Mouse (Mus musculus): ENCODE results near the gene Mtln.

Mtln gene

GRCm38 (mm10) chr2:127791919-127792603 is at the start of gene Mtln:
TSS of gene Mtln (minus strand) at chr2:127792488.
- DNase-seq = peak; percentile 88 to 92

GRCm38 (mm10) chr2:127841402-127841801 is 49.1 kb upstream of the Mtln start:
- DNase-seq = no peak

GRCm38 (mm10) chr2:127839425-127839824 is 47.1 kb upstream of the Mtln start:
- no peak for DNase-seq

- no peak for DNase-seq
Observed at GRCm38 (mm10) chr2:127838576-127838975, 46.3 kb upstream of the Mtln start, which contains the start of gene Acoxl. TSS of gene Acoxl (plus strand) at chr2:127838876.

GRCm38 (mm10) chr2:127832833-127833190 is 40.5 kb upstream of the Mtln start:
- peak in 1 of 2 experiments; percentile 5 for DNase-seq

- DNase-seq = no peak
Observed at GRCm38 (mm10) chr2:127832103-127832832, 40.0 kb upstream of the Mtln start.

GRCm38 (mm10) chr2:127831401-127832102 is 39.3 kb upstream of the Mtln start, which contains the start of gene Bub1:
TSS of gene Bub1 (minus strand) at chr2:127831865.
- peak; percentile 91 to 94 for DNase-seq

GRCm38 (mm10) chr2:127789651-127790270 is 2.5 kb downstream of the Mtln start:
- no peak for DNase-seq

- DNase-seq = no peak
Observed at GRCm38 (mm10) chr2:127789138-127789537, 3.1 kb downstream of the Mtln start.

GRCm38 (mm10) chr2:127788440-127789116 is 3.7 kb downstream of the Mtln start, which contains the start of gene Nphp1:
TSS of gene Nphp1 (minus strand) at chr2:127788897.
- DNase-seq = peak; percentile 78 to 85

- no peak for DNase-seq
Observed at GRCm38 (mm10) chr2:127787226-127787625, 5.1 kb downstream of the Mtln start.

GRCm38 (mm10) chr2:127778451-127778850 is 13.8 kb downstream of the Mtln start:
- no peak for DNase-seq

GRCm38 (mm10) chr2:127775013-127775412 is 17.3 kb downstream of the Mtln start:
- peak in 1 of 2 experiments; percentile 12 for DNase-seq

- no peak for DNase-seq
Observed at GRCm38 (mm10) chr2:127774578-127774941, 17.7 kb downstream of the Mtln start.

GRCm38 (mm10) chr2:127773938-127774577 is 18.2 kb downstream of the Mtln start:
- no peak for DNase-seq

GRCm38 (mm10) chr2:127761587-127761986 is 30.7 kb downstream of the Mtln start:
- no peak for DNase-seq

- no peak for DNase-seq
Observed at GRCm38 (mm10) chr2:127760429-127761000, 31.8 kb downstream of the Mtln start.

- no peak for DNase-seq
Observed at GRCm38 (mm10) chr2:127760014-127760413, 32.3 kb downstream of the Mtln start.

GRCm38 (mm10) chr2:127759157-127759880 is 33.0 kb downstream of the Mtln start:
- no peak for DNase-seq

- no peak for DNase-seq
Observed at GRCm38 (mm10) chr2:127757171-127757570, 35.1 kb downstream of the Mtln start.

- DNase-seq = no peak
Observed at GRCm38 (mm10) chr2:127754113-127754512, 38.2 kb downstream of the Mtln start.
